Mouse (Mus musculus): ENCODE measurements around the gene Gm2174. TPM values are rescaled to one million over a fixed set of nuclear protein-coding genes. Genes with fewer than 3 reads are reported as not detected.

Gene Gm2174
- under 1 TPM in 1 of 2 experiments, not detected in 1; 0.91 TPM for total RNA-seq (2021)
- long read RNA-seq, experiment 1, result 0 reads
- long read RNA-seq, experiment 2, partial matches to known transcripts, result 0 of 1 reads
- long read RNA-seq, experiment 2, other reads (novel, unspliced or antisense), result 1 of 1 reads

GRCm38 (mm10) chrX:56447524-56448015, at the start of gene Gm2174:
Gene Gm2174 (plus strand): TSS chrX:56447965.
- intact Hi-C loops (cut with DNase I; ENCODE audit: low total_unique reads), result no loop called here

GRCm38 (mm10) chrX:56404646-56405045, 43.1 kb upstream of the Gm2174 start:
- no peak for DNase-seq
- intact Hi-C loops (cut with DNase I; ENCODE audit: low total_unique reads), result no loop called here

More at GRCm38 (mm10) chrX:56447524-56448015, at the start of gene Gm2174:
- DNase-seq, result no peak

GRCm38 (mm10) chrX:56405482-56405881, 42.3 kb upstream of the Gm2174 start:
- DNase-seq, result no peak
- intact Hi-C loops (cut with DNase I; ENCODE audit: low total_unique reads), result no loop called here

GRCm38 (mm10) chrX:56406128-56406527, 41.6 kb upstream of the Gm2174 start:
- DNase-seq, result no peak
- intact Hi-C loops (cut with DNase I; ENCODE audit: low total_unique reads), result no loop called here

- intact Hi-C loops (cut with DNase I; ENCODE audit: low total_unique reads), result no loop called here
Measured at GRCm38 (mm10) chrX:56416277-56416676, 31.5 kb upstream of the Gm2174 start.

GRCm38 (mm10) chrX:56417541-56417940, 30.2 kb upstream of the Gm2174 start:
- intact Hi-C loops (cut with DNase I; ENCODE audit: low total_unique reads), result no loop called here
- DNase-seq, result no peak

More at GRCm38 (mm10) chrX:56416277-56416676, 31.5 kb upstream of the Gm2174 start:
- no peak for DNase-seq

GRCm38 (mm10) chrX:56430601-56431000, 17.2 kb upstream of the Gm2174 start:
- no peak for DNase-seq
- intact Hi-C loops (cut with DNase I; ENCODE audit: low total_unique reads), result no loop called here

- intact Hi-C loops (cut with DNase I; ENCODE audit: low total_unique reads), result no loop called here
- no peak for DNase-seq
Measured at GRCm38 (mm10) chrX:56435758-56436283, 11.9 kb upstream of the Gm2174 start.

GRCm38 (mm10) chrX:56446487-56447428, 1.0 kb upstream of the Gm2174 start:
- no peak for DNase-seq
- intact Hi-C loops (cut with DNase I; ENCODE audit: low total_unique reads), result no loop called here

GRCm38 (mm10) chrX:56454671-56455371, 7.1 kb downstream of the Gm2174 start, which contains the start of gene Ints6l:
Gene Ints6l (plus strand): TSS chrX:56454857.
- intact Hi-C loops (cut with DNase I; ENCODE audit: low total_unique reads), result no loop called here
- peak; percentile 49 for DNase-seq

GRCm38 (mm10) chrX:56455372-56456246, 7.8 kb downstream of the Gm2174 start:
- peak; percentile 91 for DNase-seq
- intact Hi-C loops (cut with DNase I; ENCODE audit: low total_unique reads), result no loop called here

- intact Hi-C loops (cut with DNase I; ENCODE audit: low total_unique reads), result no loop called here
- no peak for DNase-seq
Measured at GRCm38 (mm10) chrX:56456379-56456778, 8.6 kb downstream of the Gm2174 start.

GRCm38 (mm10) chrX:56462020-56462933, 14.5 kb downstream of the Gm2174 start:
- DNase-seq, result no peak
- intact Hi-C loops (cut with DNase I; ENCODE audit: low total_unique reads), result no loop called here

GRCm38 (mm10) chrX:56464906-56465305, 17.1 kb downstream of the Gm2174 start:
- DNase-seq, result no peak
- intact Hi-C loops (cut with DNase I; ENCODE audit: low total_unique reads), result no loop called here

- intact Hi-C loops (cut with DNase I; ENCODE audit: low total_unique reads), result no loop called here
- DNase-seq, result no peak
Measured at GRCm38 (mm10) chrX:56467688-56468087, 19.9 kb downstream of the Gm2174 start.

GRCm38 (mm10) chrX:56468422-56468821, 20.7 kb downstream of the Gm2174 start:
- no peak for DNase-seq
- intact Hi-C loops (cut with DNase I; ENCODE audit: low total_unique reads), result no loop called here

- intact Hi-C loops (cut with DNase I; ENCODE audit: low total_unique reads), result no loop called here
Measured at GRCm38 (mm10) chrX:56474035-56474434, 26.3 kb downstream of the Gm2174 start.

GRCm38 (mm10) chrX:56477553-56477952, 29.8 kb downstream of the Gm2174 start:
- intact Hi-C loops (cut with DNase I; ENCODE audit: low total_unique reads), result no loop called here
- DNase-seq, result no peak

More at GRCm38 (mm10) chrX:56474035-56474434, 26.3 kb downstream of the Gm2174 start:
- DNase-seq, result no peak

Measured in gastrocnemius, postnatal 14 days (tissue).